In the genomic region with DNA sequence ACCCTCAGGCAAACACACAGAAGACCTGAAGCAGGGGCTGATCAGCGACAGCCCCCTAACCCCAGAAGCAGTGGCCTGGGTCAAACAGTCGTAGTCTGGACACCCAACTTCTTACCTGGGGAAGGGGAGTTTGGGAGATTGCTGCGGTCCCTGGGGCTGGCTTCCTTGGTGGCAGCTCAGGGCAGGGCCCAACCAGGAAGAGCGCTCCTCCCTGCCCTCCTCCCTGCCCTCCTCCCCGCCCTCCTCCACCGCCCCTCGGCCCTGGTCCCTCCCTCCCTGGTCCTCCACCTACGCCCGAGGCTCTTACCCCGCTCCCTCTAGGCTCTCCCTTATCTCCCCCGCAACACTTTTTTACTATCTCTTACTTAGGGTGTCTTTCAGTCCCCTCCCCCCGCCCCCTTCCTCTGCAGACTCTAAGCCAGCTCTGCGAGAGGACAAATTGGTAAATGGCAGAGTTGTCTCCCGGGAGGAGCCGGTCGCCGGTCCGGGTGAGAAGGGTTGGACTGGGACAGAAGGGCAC, we compare ENCODE assay signal across 8 mouse cellular contexts. TPM values are rescaled to one million over a fixed set of nuclear protein-coding genes. Genes with fewer than 3 reads are reported as not detected.
DNase-seq lines count a peak whose midpoint lies in the region; ATAC-seq and TF ChIP-seq lines count a peak whose summit lies in the region.

No protein-coding gene starts in this region.

- peak overlapping the region; percentile 72 for H3K9ac ChIP-seq in hindbrain, embryonic 16.5 days (ENCODE audit: low read depth, low read length)
- peak overlapping the region; percentile 89 for H3K9ac ChIP-seq in liver, embryonic 14.5 days (replicated peaks)

- H3K27ac ChIP-seq in hindbrain, embryonic 16.5 days (ENCODE audit: low read depth, low read length): no peak overlapping the region
- H3K27ac ChIP-seq in liver, embryonic 14.5 days: peak overlapping the region; percentile 85

- H3K27me3 ChIP-seq in hindbrain, embryonic 16.5 days (replicated peaks; ENCODE audit: control insufficient read depth, insufficient read depth, low read length): peaks cover 6% of the 10 kb centered on the region; the same call in 1 of the 2 replicates
- no peaks in the 10 kb centered on the region for H3K27me3 ChIP-seq in liver, embryonic 14.5 days (ENCODE audit: control insufficient read depth, insufficient read depth, low read length)

- no peaks in the 10 kb centered on the region for H3K9me3 ChIP-seq in hindbrain, embryonic 16.5 days (ENCODE audit: control insufficient read depth, low read length)
- no peaks in the 10 kb centered on the region for H3K9me3 ChIP-seq in liver, embryonic 14.5 days (ENCODE audit: control insufficient read depth, low read length)

- 0% methylated on average over 14 of the region's 18 CpGs for WGBS in hindbrain, embryonic 16.5 days
- WGBS in liver, embryonic 14.5 days (ENCODE audit: insufficient replicate concordance): 0% methylated on average over 18 of the region's 18 CpGs

- peak; percentile 69 for TF ChIP-seq EP300 in liver, embryonic 14.5 days (IDR thresholded peaks at IDR 0.05; ENCODE audit: low read depth)

- peak; percentile 72 for ATAC-seq in hindbrain, embryonic 16.5 days
- peak; percentile 94 for ATAC-seq in liver, embryonic 14.5 days (ENCODE audit: insufficient read depth)

- H3K4me3 ChIP-seq in hindbrain, embryonic 16.5 days (ENCODE audit: low read length): peak overlapping the region; percentile 61
- peak overlapping the region; percentile 74 to 89 for H3K4me3 ChIP-seq in liver, embryonic 14.5 days (ENCODE audit: insufficient read depth in 1 of 2, low read depth in 2 of 2, low read length in 2 of 2)

- peak overlapping the region; percentile 78 for H3K4me2 ChIP-seq in hindbrain, embryonic 16.5 days (ENCODE audit: low read length)
- peak overlapping the region; percentile 90 for H3K4me2 ChIP-seq in liver, embryonic 14.5 days (ENCODE audit: low read depth)

- DNase-seq in ovary, postnatal 36 days (ENCODE audit: low spot score): peak; percentile 55
- DNase-seq in ovary, adult 18-20 months (ENCODE audit: low spot score): no peak
- DNase-seq in cerebellum, adult 8-10 months: peak; percentile 40
- peak; percentile 20 for DNase-seq in forelimb bud, embryonic 11.5 days (ENCODE audit: low read depth, low spot score)
- peak; percentile 85 to 86 (median 86) for DNase-seq in liver, embryonic 14.5 days (ENCODE audit: low read depth in 3 of 3, low spot score in 3 of 3)
- peak; percentile 57 for DNase-seq in neural tube, embryonic 10.5 days (ENCODE audit: extremely low spot score, low spot score)
- DNase-seq in urinary bladder, postnatal 36 days (ENCODE audit: low spot score in 2 of 2): peak; percentile 40 to 51

- TF ChIP-seq CTCF in liver, embryonic 14.5 days (IDR thresholded peaks at IDR 0.05; ENCODE audit: low read depth): no peak

- no peaks in the 10 kb centered on the region for H3K36me3 ChIP-seq in hindbrain, embryonic 16.5 days (ENCODE audit: control insufficient read depth, insufficient read depth, low read length)
- H3K36me3 ChIP-seq in liver, embryonic 14.5 days (replicated peaks; ENCODE audit: control insufficient read depth, insufficient read depth, low read depth): peaks cover 18% of the 10 kb centered on the region

- peaks cover 13% of the 10 kb centered on the region for H3K4me1 ChIP-seq in hindbrain, embryonic 16.5 days (ENCODE audit: control insufficient read depth, insufficient read depth, low read depth, low read length)
- H3K4me1 ChIP-seq in liver, embryonic 14.5 days (replicated peaks; ENCODE audit: control insufficient read depth in 2 of 2, insufficient read depth in 2 of 2, low read length in 1 of 2): peaks cover 23 to 41% of the 10 kb centered on the region in 2 experiments

RNA-seq across cellular contexts. Expression of a gene that starts 0.6 kb away (rescaled TPM):
- 5.2 and 5.6 TPM in 2 replicates for polyA plus RNA-seq in hindbrain, embryonic 16.5 days (2015; fragmentation: Nextera tagmentation; extraction: Ambion mirVana)
- polyA plus RNA-seq in liver, embryonic 14.5 days (2012; rRNA removed): 25.4 and 28.0 TPM in 2 replicates
- 25.6 and 28.7 TPM in 2 replicates for polyA plus RNA-seq in liver, embryonic 14.5 days (2014; fragmentation: Nextera tagmentation; extraction: Ambion mirVana)

RNA-seq across cellular contexts. Expression of a gene that starts 29.1 kb away (rescaled TPM):
- not detected in 2 replicates for polyA plus RNA-seq in hindbrain, embryonic 16.5 days (2015; fragmentation: Nextera tagmentation; extraction: Ambion mirVana)
- polyA plus RNA-seq in liver, embryonic 14.5 days (2012; rRNA removed): not detected in 2 replicates
- 0.08 TPM in 1 of 2 replicates, not detected in the other for polyA plus RNA-seq in liver, embryonic 14.5 days (2014; fragmentation: Nextera tagmentation; extraction: Ambion mirVana)

RNA-seq across cellular contexts. Expression of a gene that starts 31.3 kb away (rescaled TPM):
- polyA plus RNA-seq in hindbrain, embryonic 16.5 days (2015; fragmentation: Nextera tagmentation; extraction: Ambion mirVana): 29.0 and 38.4 TPM in 2 replicates
- 11.5 and 13.2 TPM in 2 replicates for polyA plus RNA-seq in liver, embryonic 14.5 days (2012; rRNA removed)
- polyA plus RNA-seq in liver, embryonic 14.5 days (2014; fragmentation: Nextera tagmentation; extraction: Ambion mirVana): 9.7 and 12.6 TPM in 2 replicates

RNA-seq across cellular contexts. Expression of a gene that starts 42.5 kb away (rescaled TPM):
- polyA plus RNA-seq in hindbrain, embryonic 16.5 days (2015; fragmentation: Nextera tagmentation; extraction: Ambion mirVana): 62.4 and 68.8 TPM in 2 replicates
- polyA plus RNA-seq in liver, embryonic 14.5 days (2012; rRNA removed): 22.0 and 29.6 TPM in 2 replicates
- 43.7 and 48.2 TPM in 2 replicates for polyA plus RNA-seq in liver, embryonic 14.5 days (2014; fragmentation: Nextera tagmentation; extraction: Ambion mirVana)

RNA-seq across cellular contexts. Expression of a gene that starts 42.6 kb away (rescaled TPM):
- polyA plus RNA-seq in hindbrain, embryonic 16.5 days (2015; fragmentation: Nextera tagmentation; extraction: Ambion mirVana): 471 and 479 TPM in 2 replicates
- 853 and 969 TPM in 2 replicates for polyA plus RNA-seq in liver, embryonic 14.5 days (2012; rRNA removed)
- 593 and 639 TPM in 2 replicates for polyA plus RNA-seq in liver, embryonic 14.5 days (2014; fragmentation: Nextera tagmentation; extraction: Ambion mirVana)
